Mouse (Mus musculus) ES-E14 (cell line): Measurements from ENCODE around the gene Sds.

ENCODE experiments used
- HCFC1 ChIP-seq: IDR thresholded peaks from 2 replicates; pipeline ENCODE4 v1.6.1; 2012; ENCODE audit warnings: low read length, inconsistent platforms, borderline replicate concordance; ENCODE audit not compliant: insufficient read depth
- MAFK ChIP-seq: IDR thresholded peaks from 2 replicates; pipeline ENCODE4 v1.6.1; 2014; ENCODE audit warnings: mild to moderate bottlenecking, low read depth, low read length, inconsistent platforms; ENCODE audit not compliant: insufficient read depth
- ZNF384 ChIP-seq: IDR thresholded peaks from 2 replicates; pipeline ENCODE4 v1.6.1; 2012; ENCODE audit warnings: low read depth, low read length, inconsistent platforms

GRCm38 (mm10) chr5:120514031-120514677 lies 37.8 kb downstream of the Sds start:
- TF ChIP-seq HCFC1 (no peak), MAFK (no peak), ZNF384 (no peak)
